Mouse (Mus musculus): ENCODE results near the gene Vegfb. TPM values are rescaled to one million over a fixed set of nuclear protein-coding genes. Genes with fewer than 3 reads are reported as not detected.

The Vegfb gene
- polyA plus RNA-seq, 1 experiment from 2014 or later, result 28.9 TPM

Other genes with a start within 250 kb of the Vegfb start
- 39.1 and 41.5 TPM in 2 replicates for gene Rps6ka4, start 147.0 kb downstream of the Vegfb start, polyA plus RNA-seq (2015; fragmentation: Nextera tagmentation; extraction: Ambion mirVana)
- 1.6 and 3.0 TPM in 2 replicates for gene Ccdc88b, start 129.4 kb downstream of the Vegfb start, polyA plus RNA-seq (2015; fragmentation: Nextera tagmentation; extraction: Ambion mirVana)
- 136 and 137 TPM in 2 replicates for gene Trmt112, start 78.0 kb downstream of the Vegfb start, polyA plus RNA-seq (2015; fragmentation: Nextera tagmentation; extraction: Ambion mirVana)
- 283 and 302 TPM in 2 replicates for gene Prdx5, start 77.5 kb downstream of the Vegfb start, polyA plus RNA-seq (2015; fragmentation: Nextera tagmentation; extraction: Ambion mirVana)
- gene Esrra, start 65.8 kb downstream of the Vegfb start, polyA plus RNA-seq (2015; fragmentation: Nextera tagmentation; extraction: Ambion mirVana), result 8.5 and 9.9 TPM in 2 replicates
- gene Catsperz, start 62.3 kb downstream of the Vegfb start, polyA plus RNA-seq (2015; fragmentation: Nextera tagmentation; extraction: Ambion mirVana), result 2.5 TPM in 2 replicates
- 0.21 and 0.96 TPM in 2 replicates for gene Kcnk4, start 53.1 kb downstream of the Vegfb start, polyA plus RNA-seq (2015; fragmentation: Nextera tagmentation; extraction: Ambion mirVana)
- gene Bad, start 45.8 kb downstream of the Vegfb start, polyA plus RNA-seq (2015; fragmentation: Nextera tagmentation; extraction: Ambion mirVana), result 82.5 and 90.7 TPM in 2 replicates
- gene Gpr137, start 45.2 kb downstream of the Vegfb start, polyA plus RNA-seq (2015; fragmentation: Nextera tagmentation; extraction: Ambion mirVana), result 25.2 TPM in 2 replicates
- 41.4 and 44.8 TPM in 2 replicates for gene Ppp1r14b, start 12.7 kb downstream of the Vegfb start, polyA plus RNA-seq (2015; fragmentation: Nextera tagmentation; extraction: Ambion mirVana)
- gene Plcb3, start 11.2 kb downstream of the Vegfb start, polyA plus RNA-seq (2015; fragmentation: Nextera tagmentation; extraction: Ambion mirVana), result 49.1 and 49.8 TPM in 2 replicates
- 125 and 151 TPM in 2 replicates for gene Fkbp2, start 7.2 kb downstream of the Vegfb start, polyA plus RNA-seq (2015; fragmentation: Nextera tagmentation; extraction: Ambion mirVana)
- gene Dnajc4, start 4.9 kb upstream of the Vegfb start, polyA plus RNA-seq (2015; fragmentation: Nextera tagmentation; extraction: Ambion mirVana), result 26.4 and 30.3 TPM in 2 replicates
- 22.6 and 23.7 TPM in 2 replicates for gene Nudt22, start 8.5 kb upstream of the Vegfb start, polyA plus RNA-seq (2015; fragmentation: Nextera tagmentation; extraction: Ambion mirVana)
- 10.9 and 12.3 TPM in 2 replicates for gene Trpt1, start 8.5 kb upstream of the Vegfb start, polyA plus RNA-seq (2015; fragmentation: Nextera tagmentation; extraction: Ambion mirVana)
- 11.1 and 15.6 TPM in 2 replicates for gene Fermt3, start 31.8 kb upstream of the Vegfb start, polyA plus RNA-seq (2015; fragmentation: Nextera tagmentation; extraction: Ambion mirVana)
- gene Stip1, start 52.3 kb upstream of the Vegfb start, polyA plus RNA-seq (2015; fragmentation: Nextera tagmentation; extraction: Ambion mirVana), result 220 and 243 TPM in 2 replicates
- 15.3 and 17.6 TPM in 2 replicates for gene Macrod1, start 69.2 kb upstream of the Vegfb start, polyA plus RNA-seq (2015; fragmentation: Nextera tagmentation; extraction: Ambion mirVana)
- 0.99 and 1.1 TPM in 2 replicates for gene Flrt1, start 118.1 kb upstream of the Vegfb start, polyA plus RNA-seq (2015; fragmentation: Nextera tagmentation; extraction: Ambion mirVana)
- gene Otub1, start 218.7 kb upstream of the Vegfb start, polyA plus RNA-seq (2015; fragmentation: Nextera tagmentation; extraction: Ambion mirVana), result 176 and 187 TPM in 2 replicates
- 899 and 904 TPM in 2 replicates for gene Cox8a, start 230.0 kb upstream of the Vegfb start, polyA plus RNA-seq (2015; fragmentation: Nextera tagmentation; extraction: Ambion mirVana)

Measured in lung, embryonic 16.5 days (tissue).